Mouse (Mus musculus) cerebellum, adult 2 months (tissue): ENCODE data around the gene Gng3. TPM values are rescaled to one million over a fixed set of nuclear protein-coding genes. Genes with fewer than 3 reads are reported as not detected.

ENCODE experiments used
- DNase-seq, 2 experiments: peaks; one replicate each; pipeline ENCODE4 v3.0.0; 2021
- H3K27ac ChIP-seq: fragments of 200-500 bp; 2 replicates; pipeline ENCODE4 v1.5.1; 2012; ENCODE audit warnings: low read length, control low read depth, inconsistent platforms; ENCODE audit not compliant: insufficient read depth
- H3K27me3 ChIP-seq: fragments of 200-500 bp; 2 replicates; pipeline ENCODE4 v1.6.1; 2012; ENCODE audit warnings: inconsistent platforms, mild to moderate bottlenecking, low read length, moderate library complexity; ENCODE audit not compliant: control insufficient read depth, insufficient read depth
- H3K4me1 ChIP-seq: fragments of 200-500 bp; 2 replicates; pipeline ENCODE4 v1.6.1; 2011; ENCODE audit warnings: low read length; ENCODE audit not compliant: control insufficient read depth, insufficient read depth
- H3K4me3 ChIP-seq: fragments of 200-500 bp; replicated peaks from 2 replicates; pipeline ENCODE3; 2011; ENCODE audit warnings: mild to moderate bottlenecking, low read depth, low read length, control low read depth; ENCODE audit not compliant: insufficient read depth
- CTCF ChIP-seq: fragments of 200-500 bp; IDR thresholded peaks from 2 replicates; pipeline ENCODE4 v1.5.1; 2011; ENCODE audit warnings: low read depth, mild to moderate bottlenecking, control low read depth, low read length, moderate library complexity, borderline replicate concordance; ENCODE audit not compliant: insufficient read depth
- POLR2A ChIP-seq: fragments of 200-500 bp; IDR thresholded peaks from 2 replicates; pipeline ENCODE4 v1.6.1; 2011; ENCODE audit warnings: low read length, control low read depth, borderline replicate concordance; ENCODE audit not compliant: insufficient read depth
- WGBS: fragments of 180-500 bp; shearing (Covaris S2); methylation state at CpG from one replicate; pipeline ENCODE4 v1.1.7; 2018; 5-methylcytosine and 5-hydroxymethylcytosine counted together
- polyA plus RNA-seq: library from polyadenylated mRNA; depleted of rRNA; stranded (reverse); fragments of >200 nt; gene quantifications from 2 replicates; pipeline ENCODE4 v1.2.3, GENCODE M21; 2012

Gng3 gene
- polyA plus RNA-seq, 1 experiment = 236 TPM

- DNase-seq = no peak
- 0 out of 2 replicates have a peak overlapping the region, but pooled peaks have one; percentile 0 for H3K27ac ChIP-seq
- peaks cover 7% of the 10 kb centered on the region; the same call in 1 of the 2 replicates for H3K4me1 ChIP-seq
- 12% methylated on average over 14 of the region's 14 CpGs for WGBS
- H3K27me3 ChIP-seq = no peaks in the 10 kb centered on the region
- H3K4me3 ChIP-seq = peak overlapping the region; percentile 75
- TF ChIP-seq CTCF (no peak), POLR2A (no peak)
Measured at GRCm38 (mm10) chr19:8818301-8818798, 20.6 kb downstream of the Gng3 start.

- WGBS = 55% methylated on average over 3 of the region's 3 CpGs
- no peak overlapping the region for H3K4me3 ChIP-seq
- H3K27ac ChIP-seq = no peak overlapping the region
- H3K4me1 ChIP-seq = peaks cover 7% of the 10 kb centered on the region; the same call in 1 of the 2 replicates
- H3K27me3 ChIP-seq = no peaks in the 10 kb centered on the region
- TF ChIP-seq POLR2A (no peak), CTCF (no peak)
- no peak for DNase-seq
Measured at GRCm38 (mm10) chr19:8817001-8817400, 22.0 kb downstream of the Gng3 start.

- H3K27ac ChIP-seq = no peak overlapping the region
- H3K4me3 ChIP-seq = peak overlapping the region; percentile 23
- TF ChIP-seq CTCF (no peak), POLR2A (no peak)
- H3K27me3 ChIP-seq = no peaks in the 10 kb centered on the region
- peaks cover 7% of the 10 kb centered on the region; the same call in 1 of the 2 replicates for H3K4me1 ChIP-seq
- peak in 1 of 2 experiments; percentile 43 for DNase-seq
- 36% methylated on average over 11 of the region's 11 CpGs for WGBS
Measured at GRCm38 (mm10) chr19:8815812-8816211, 23.2 kb downstream of the Gng3 start.

GRCm38 (mm10) chr19:8806810-8807209 lies 32.2 kb downstream of the Gng3 start:
- no peak overlapping the region for H3K27ac ChIP-seq
- WGBS = 90% methylated on average over 5 of the region's 5 CpGs

GRCm38 (mm10) chr19:8803879-8804660 lies 34.9 kb downstream of the Gng3 start:
- Histone ChIP-seq H3K27ac (no peak overlapping the region), H3K4me1 (no peaks in the 10 kb centered on the region; the same call in 1 of the 2 replicates), H3K27me3 (no peaks in the 10 kb centered on the region), H3K4me3 (no peak overlapping the region)
- TF ChIP-seq POLR2A (no peak), CTCF (no peak)
- DNase-seq = no peak
- WGBS = 87% methylated on average over 11 of the region's 11 CpGs

More at GRCm38 (mm10) chr19:8806810-8807209, 32.2 kb downstream of the Gng3 start:
- Histone ChIP-seq H3K4me1 (no peaks in the 10 kb centered on the region; the same call in 1 of the 2 replicates), H3K27me3 (no peaks in the 10 kb centered on the region), H3K4me3 (no peak overlapping the region)
- TF ChIP-seq CTCF = no peak
- TF ChIP-seq POLR2A = no peak
- no peak for DNase-seq

GRCm38 (mm10) chr19:8803204-8803780 lies 35.7 kb downstream of the Gng3 start:
- TF ChIP-seq POLR2A = no peak
- TF ChIP-seq CTCF = no peak
- DNase-seq = no peak
- Histone ChIP-seq H3K4me3 (no peak overlapping the region), H3K27ac (0 out of 2 replicates have a peak overlapping the region, but pooled peaks have one; percentile 6), H3K4me1 (no peaks in the 10 kb centered on the region; the same call in 1 of the 2 replicates), H3K27me3 (no peaks in the 10 kb centered on the region)
- 69% methylated on average over 9 of the region's 9 CpGs for WGBS

GRCm38 (mm10) chr19:8802130-8802821 lies 36.7 kb downstream of the Gng3 start, which contains the start of gene Zbtb3:
TSS of gene Zbtb3 (plus strand) at chr19:8802555.
- Histone ChIP-seq H3K4me3 (peak within 1 kb of the TSS; percentile 89), H3K27ac (peak within 1 kb of the TSS; percentile 41; the same call in 1 of the 2 replicates), H3K27me3 (no peaks in the 10 kb centered on the region), H3K4me1 (no peaks in the 10 kb centered on the region; the same call in 1 of the 2 replicates)
- peak; percentile 95 to 99 for DNase-seq
- WGBS = under 1% methylated on average over 30 of the region's 30 CpGs
- TF ChIP-seq CTCF = no peak
- TF ChIP-seq POLR2A = peak; percentile 69; the same call in 1 of the 2 replicates
